Mouse (Mus musculus) brain, embryonic 18.5 days (tissue): ENCODE results near the gene Slc35c2.

Experiments
- DNase-seq: peaks from one replicate; pipeline ENCODE4 v3.0.0-alpha.2; 2012; ENCODE audit warnings: low read depth, low spot score

Gene Slc35c2

GRCm38 (mm10) chr2:165239533-165240144 is 48.0 kb downstream of the Slc35c2 start:
- no peak for DNase-seq

- DNase-seq, result no peak
Measured at GRCm38 (mm10) chr2:165238416-165239145, 49.1 kb downstream of the Slc35c2 start.

- no peak for DNase-seq
Measured at GRCm38 (mm10) chr2:165234613-165235291, 52.9 kb downstream of the Slc35c2 start, which contains the start of gene Cdh22. Gene Cdh22 (minus strand): TSS chr2:165234853.

GRCm38 (mm10) chr2:165234291-165234612 is 53.4 kb downstream of the Slc35c2 start:
- no peak for DNase-seq

- no peak for DNase-seq
Measured at GRCm38 (mm10) chr2:165233491-165234290, 54.0 kb downstream of the Slc35c2 start.

GRCm38 (mm10) chr2:165229050-165229449 is 58.6 kb downstream of the Slc35c2 start:
- no peak for DNase-seq
